Mouse (Mus musculus) heart, postnatal 36 days (tissue): ENCODE data around the gene Agrp. TPM values are rescaled to one million over a fixed set of nuclear protein-coding genes. Genes with fewer than 3 reads are reported as not detected.
"Not testable (repeated sequence)": the region's sequence is repeated elsewhere in the genome, so short reads cannot be mapped to it uniquely, and the experiment has no call there.

Experiments
- DNase-seq, 2 experiments: peaks; one replicate each; pipeline ENCODE4 v3.0.0; 2021 to 2022
- intact Hi-C: fragments of 180-260 bp; cut with DNase I; formaldehyde crosslinking; loops from one replicate; pipeline ENCODE4 v1.15.1; 2025
- total RNA-seq, 2 experiments: library from RNA; stranded (reverse); gene quantifications; 2 replicates each; pipeline ENCODE4 v1.2.3; 2021

Agrp gene
- total RNA-seq, 2 experiments from 2014 or later = not detected

- intact Hi-C loops = no loop called here
- peak in 1 of 2 experiments; percentile 49 for DNase-seq
Measured at GRCm38 (mm10) chr8:105605491-105606188, 31.6 kb downstream of the Agrp start.

DNA sequence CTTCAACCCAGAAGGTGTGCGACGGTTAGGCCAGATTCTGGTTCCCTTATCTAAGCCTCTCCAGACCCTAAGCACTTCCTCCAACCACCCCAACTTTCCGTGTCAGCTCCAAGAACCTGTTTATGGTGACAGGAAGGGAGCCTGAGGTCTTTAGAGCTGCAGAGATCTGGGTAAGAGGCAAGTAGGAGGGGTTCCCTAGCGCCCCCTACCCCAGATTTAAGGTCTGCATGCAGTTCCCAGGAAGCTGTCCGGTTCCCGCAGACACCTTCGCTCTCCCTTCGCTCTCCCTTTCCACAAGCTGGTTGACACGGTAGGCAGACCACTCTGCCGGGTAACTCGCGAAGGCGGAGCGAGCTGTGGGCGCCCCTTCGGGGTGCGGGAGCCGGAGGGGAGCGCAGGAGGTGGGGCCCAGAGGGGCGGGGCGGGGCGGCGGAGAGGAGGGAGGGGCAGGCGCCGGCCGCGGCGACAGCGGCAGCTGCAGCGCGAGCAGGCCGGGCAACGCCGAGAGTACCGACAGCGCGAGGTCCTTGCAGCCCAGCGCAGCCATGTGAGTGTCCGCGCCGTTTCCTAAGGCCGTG, 32.3 kb downstream of the Agrp start, which contains the start of gene Ripor1:
Gene Ripor1 (plus strand): TSS at position 452 of the 578 bp plus-strand sequence.
- DNase-seq = peak; percentile 78 to 87
- intact Hi-C loops = no loop called here

GRCm38 (mm10) chr8:105602540-105602939, 34.7 kb downstream of the Agrp start:
- DNase-seq, intact Hi-C loops: not testable (repeated sequence)

DNA sequence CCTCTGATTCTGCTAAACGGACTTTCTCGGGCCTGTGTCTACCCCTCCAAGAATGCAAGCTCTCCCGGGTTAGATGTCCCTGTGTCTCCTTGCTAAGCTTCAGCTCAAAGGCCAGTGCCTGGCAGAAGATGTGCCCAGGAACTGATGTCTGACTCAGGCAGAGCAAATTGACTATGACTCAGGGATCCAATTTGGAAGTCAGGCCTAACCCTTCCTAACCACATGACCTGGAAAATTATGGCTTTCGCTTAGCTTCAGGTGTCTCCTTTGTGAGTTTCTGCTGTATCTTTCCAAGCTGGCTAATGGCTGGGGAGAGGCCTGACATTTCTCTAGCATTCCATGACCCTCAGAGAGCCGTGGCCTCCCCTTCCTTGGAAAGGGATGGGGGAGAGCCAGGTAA, 35.9 kb downstream of the Agrp start:
- DNase-seq = no peak
- intact Hi-C loops = no loop called here

- intact Hi-C loops = loop anchor here (10.0 kb wide), 1 partner anchor 86 kb away; the partner anchor contains the start of gene Carmil2
- DNase-seq = no peak
Measured at GRCm38 (mm10) chr8:105598777-105599176, 38.4 kb downstream of the Agrp start.

GRCm38 (mm10) chr8:105596362-105597034, 40.7 kb downstream of the Agrp start:
- DNase-seq = peak; percentile 83 to 87
- intact Hi-C loops = loop anchor here (1.0 to 10.0 kb wide), 3 partner anchors 30 to 88 kb away; partner anchors contain the start of genes Atp6v0d1, Carmil2 and Ctcf

DNA sequence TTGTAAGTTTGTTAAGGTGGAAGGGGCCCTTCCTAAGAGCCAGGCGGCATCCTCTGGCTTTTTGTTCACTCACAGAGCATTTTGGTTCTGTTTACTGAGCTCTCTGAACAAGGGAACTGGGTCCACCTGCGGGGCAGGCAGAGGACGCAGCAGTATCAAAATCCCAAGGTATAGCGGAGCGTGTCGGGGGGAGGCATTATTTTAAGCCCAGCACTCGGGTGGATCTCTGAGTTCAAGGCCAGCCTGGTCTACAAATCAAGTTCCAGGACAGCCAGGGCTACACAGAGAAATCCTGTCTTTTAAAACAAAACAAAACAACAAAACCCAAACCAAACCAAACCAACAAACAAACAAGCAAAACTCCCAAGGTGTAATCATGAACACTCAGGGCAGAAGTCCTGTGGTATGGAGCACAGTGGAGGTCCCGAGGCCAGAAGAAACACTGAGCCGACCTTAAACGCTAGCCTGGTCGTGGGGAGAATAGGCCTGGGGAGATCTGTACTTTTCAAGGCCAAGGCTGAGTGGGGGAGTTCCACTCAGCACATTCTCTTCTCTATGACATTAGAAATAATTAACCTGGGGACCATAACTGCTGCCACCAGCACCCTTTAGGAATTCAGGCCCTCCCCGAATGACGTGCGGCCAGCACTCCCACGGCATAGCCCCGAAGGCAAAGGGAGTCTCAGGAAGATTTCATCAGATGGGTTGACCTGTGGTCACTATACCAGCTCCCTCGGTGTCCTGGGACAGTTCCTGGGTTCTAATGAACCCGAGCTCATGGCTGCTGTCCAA, 42.5 kb downstream of the Agrp start:
- no peak for DNase-seq
- intact Hi-C loops = loop anchor here (10.0 kb wide), 1 partner anchor 90 kb away; the partner anchor contains the start of gene Carmil2

GRCm38 (mm10) chr8:105593859-105594258, 43.3 kb downstream of the Agrp start:
- peak; percentile 55 to 69 for DNase-seq
- intact Hi-C loops = loop anchor here (10.0 kb wide), 1 partner anchor 91 kb away; the partner anchor contains the start of gene Carmil2

- intact Hi-C loops = loop anchor here (10.0 kb wide), 1 partner anchor 92 kb away; the partner anchor contains the start of gene Carmil2
- DNase-seq = no peak
Measured at GRCm38 (mm10) chr8:105592431-105592830, 44.8 kb downstream of the Agrp start.

- intact Hi-C loops = no loop called here
- DNase-seq = no peak
Measured at GRCm38 (mm10) chr8:105579719-105580118, 57.5 kb downstream of the Agrp start.

DNA sequence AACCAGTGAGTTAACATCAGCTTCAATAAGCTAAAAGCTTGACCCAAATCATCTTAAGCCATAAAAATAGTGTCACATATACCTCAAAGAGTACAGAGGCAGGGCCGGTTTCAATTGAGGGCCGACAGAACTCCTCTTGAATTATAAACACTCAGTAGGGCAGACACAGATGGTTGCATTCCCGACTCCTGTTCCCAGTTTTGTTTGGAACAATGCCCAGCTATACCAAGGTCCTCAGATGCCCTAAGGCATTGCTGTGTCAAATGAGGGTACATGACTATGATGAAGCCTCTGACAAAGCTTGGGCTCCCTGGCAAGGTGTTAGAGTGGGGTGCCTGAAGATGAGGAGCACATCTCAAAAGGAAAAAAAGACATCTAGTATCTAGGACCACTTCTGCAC, 61.7 kb downstream of the Agrp start:
- no peak for DNase-seq
- intact Hi-C loops = no loop called here

DNA sequence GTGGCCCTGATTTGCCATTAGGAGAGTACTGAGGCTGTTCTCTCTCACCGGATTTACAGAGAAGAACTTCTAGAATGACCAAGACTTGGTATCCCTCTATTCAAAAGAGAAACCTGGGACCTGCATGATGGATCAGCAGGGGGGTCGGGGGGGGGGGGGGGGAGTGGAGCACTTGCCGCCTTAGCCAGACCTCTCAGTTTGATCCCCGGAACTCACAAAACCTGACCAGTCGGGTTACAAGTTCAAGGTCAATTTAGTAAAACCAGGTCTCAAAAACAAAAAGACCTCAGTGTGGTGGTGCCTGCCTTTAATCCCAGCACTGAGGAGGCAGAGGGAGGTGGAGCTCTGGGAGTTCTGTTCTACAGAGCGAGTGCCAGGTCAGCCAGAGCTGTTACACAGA, 62.5 kb downstream of the Agrp start:
- intact Hi-C loops = no loop called here
- DNase-seq = no peak

DNA sequence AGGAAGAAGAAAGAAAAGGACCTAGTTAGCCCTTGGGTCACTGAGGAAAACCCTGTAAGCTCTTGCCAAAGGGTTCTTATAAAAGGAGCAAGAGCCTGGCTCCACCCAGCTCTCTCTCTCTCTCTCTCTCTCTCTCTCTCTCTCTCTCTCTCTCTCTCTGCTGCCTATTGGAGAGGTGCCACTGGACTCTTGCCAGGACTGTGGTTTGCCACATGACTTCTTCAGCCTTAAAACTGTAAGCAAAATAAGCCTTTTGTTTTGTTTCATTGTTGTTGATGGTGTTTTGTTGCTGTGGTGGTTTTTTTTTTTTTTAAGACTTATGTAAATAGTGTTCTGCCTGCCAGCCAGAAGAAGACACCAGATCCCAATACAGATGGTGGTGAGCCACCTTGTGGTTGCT, 63.8 kb downstream of the Agrp start:
- intact Hi-C loops = no loop called here
- peak in 1 of 2 experiments; percentile 38 for DNase-seq

DNA sequence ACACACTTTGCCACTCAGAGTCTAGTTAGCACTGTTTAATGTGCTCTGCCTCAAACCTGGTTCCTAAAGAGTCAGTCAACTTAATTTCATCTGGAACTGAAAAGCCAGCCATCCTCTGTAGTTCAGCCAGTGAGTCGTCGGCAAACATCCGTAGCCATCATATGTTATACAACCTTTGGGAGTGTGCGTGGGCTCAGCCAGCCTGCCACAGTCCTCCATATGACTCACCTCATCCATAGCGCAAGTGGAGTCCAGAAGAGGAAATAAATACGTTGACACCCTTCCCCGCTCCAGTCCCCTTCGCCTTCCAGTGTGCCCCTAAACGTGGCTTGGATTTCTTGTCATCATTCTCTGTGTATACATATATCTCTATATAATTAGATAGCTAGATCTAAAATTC, 65.4 kb downstream of the Agrp start:
- no peak for DNase-seq
- intact Hi-C loops = no loop called here

DNA sequence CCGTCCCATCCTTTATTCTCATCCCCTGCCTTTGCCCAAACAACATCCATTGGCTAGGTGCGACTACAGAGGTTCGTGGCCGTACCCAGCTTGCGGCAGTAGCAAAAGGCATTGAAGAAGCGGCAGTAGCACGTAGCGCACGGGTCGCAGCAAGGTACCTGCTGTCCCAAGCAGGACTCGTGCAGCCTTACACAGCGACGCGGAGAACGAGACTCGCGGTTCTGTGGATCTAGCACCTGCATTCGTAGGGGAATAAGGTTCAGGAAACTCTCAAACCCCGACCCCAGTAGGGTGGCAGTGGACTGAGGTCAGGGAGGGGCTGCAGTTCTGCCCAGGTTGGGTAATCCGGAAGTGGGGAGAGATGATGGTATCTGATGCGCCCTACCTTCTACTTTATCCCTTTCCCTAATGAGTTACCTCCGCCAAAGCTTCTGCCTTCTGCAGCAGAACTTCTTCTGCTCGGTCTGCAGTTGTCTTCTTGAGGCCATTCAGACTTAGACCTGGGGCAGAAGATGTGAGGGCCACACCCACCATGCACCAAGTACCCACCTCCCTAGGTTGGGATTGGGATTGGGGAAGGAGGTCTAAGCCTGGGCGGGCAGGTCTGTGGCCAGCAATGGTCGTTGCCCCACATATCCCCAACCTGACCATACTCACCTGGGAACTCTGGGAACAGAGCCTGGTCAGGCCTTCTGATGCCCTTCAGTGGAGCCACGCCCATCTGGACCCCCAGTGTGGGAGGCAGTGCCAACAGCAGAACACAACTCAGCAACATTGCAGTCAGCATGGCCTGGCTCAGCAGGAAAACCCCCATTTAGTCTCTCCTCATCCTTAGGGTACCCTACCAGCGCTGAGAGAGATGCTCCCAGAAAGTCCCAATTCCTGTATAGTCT, 70.2 kb downstream of the Agrp start:
- intact Hi-C loops = loop anchor here (1.0 to 5.0 kb wide), 4 partner anchors 29 to 120 kb away; partner anchors contain the start of genes Carmil2 and Ctcf
- peak in 1 of 2 experiments; percentile 38 for DNase-seq

DNA sequence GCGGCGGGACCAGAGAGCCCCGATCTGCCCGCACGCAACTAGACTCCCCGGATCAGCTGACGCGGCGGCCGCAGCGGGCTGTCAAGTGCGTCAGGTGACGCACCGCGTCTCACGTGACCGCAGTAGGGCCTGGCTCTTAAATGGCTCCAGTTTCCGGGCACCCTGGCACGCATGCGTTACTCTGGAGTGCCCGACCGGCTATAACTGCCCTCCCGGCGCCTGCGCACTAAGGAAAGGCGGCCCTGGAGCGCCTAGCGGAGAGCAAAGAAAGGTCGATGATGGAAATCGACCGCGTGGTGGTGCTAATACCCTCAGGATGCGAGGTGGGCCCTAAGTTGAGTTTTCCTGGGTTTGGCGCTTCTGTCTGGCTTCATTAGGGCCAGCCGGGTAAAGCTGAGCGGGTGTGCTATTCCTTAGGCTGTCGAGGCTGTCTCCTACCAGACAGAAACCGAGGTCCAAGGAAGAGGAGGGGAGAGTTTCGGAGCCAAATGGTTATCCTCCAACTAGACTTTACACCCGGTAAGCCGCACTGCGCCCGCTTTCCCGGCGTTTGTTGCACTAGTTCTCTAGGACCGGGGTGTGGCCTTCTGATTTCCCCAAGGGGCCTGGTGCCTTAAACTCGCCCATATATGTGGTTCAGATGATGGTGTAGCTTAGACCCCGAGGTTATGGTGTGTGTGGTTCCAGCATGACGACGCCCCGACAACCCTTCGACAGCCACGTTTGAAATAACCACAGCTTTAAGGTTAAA, 71.1 kb downstream of the Agrp start, which contains the start of gene Atp6v0d1:
Gene Atp6v0d1 (minus strand): TSS at position 96 of the 751 bp plus-strand sequence.
- intact Hi-C loops = loop anchor here (1.0 to 5.0 kb wide), 4 partner anchors 30 to 121 kb away; partner anchors contain the start of genes Carmil2 and Ctcf
- DNase-seq = peak; percentile 97 to 98

GRCm38 (mm10) chr8:105565401-105565881, 71.8 kb downstream of the Agrp start:
- intact Hi-C loops = loop anchor here (5.0 kb wide), 1 partner anchor 122 kb away; the partner anchor contains the start of gene Carmil2
- DNase-seq = no peak
